Mouse (Mus musculus): ENCODE measurements around the gene D630003M21Rik.

DNA sequence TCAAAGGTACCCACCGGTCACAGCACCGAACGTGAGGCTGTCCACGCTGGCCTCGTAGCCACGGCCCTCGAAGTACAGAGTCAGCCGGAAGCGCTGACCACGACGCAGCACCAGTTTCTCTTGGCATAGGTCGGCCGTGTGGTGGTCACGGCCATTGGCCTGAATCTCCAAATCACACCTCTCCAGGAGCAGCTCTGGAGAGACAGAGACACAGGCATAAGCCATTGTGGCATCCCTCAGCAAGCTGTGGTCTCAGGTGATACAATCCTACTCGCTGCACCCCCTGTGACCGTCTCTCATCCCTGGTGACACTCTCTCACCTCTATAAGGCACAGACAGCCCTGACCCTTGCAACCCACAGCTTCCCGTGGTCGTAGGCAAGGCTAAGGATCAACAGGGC lies 86.0 kb downstream of the D630003M21Rik start:
- TF ChIP-seq CTCF (IDR thresholded peaks at IDR 0.05; ENCODE audit: low read depth, low read length) (no peak), TAL1 (conservative IDR thresholded peaks at IDR 0.05; ENCODE audit: low read depth, low read length) (no peak), GATA1 (IDR thresholded peaks at IDR 0.05; ENCODE audit: borderline replicate concordance, low read length) (no peak)

Data from G1E (cell line).